Mouse (Mus musculus): Measurements from ENCODE around the gene Cwf19l1.

DNA sequence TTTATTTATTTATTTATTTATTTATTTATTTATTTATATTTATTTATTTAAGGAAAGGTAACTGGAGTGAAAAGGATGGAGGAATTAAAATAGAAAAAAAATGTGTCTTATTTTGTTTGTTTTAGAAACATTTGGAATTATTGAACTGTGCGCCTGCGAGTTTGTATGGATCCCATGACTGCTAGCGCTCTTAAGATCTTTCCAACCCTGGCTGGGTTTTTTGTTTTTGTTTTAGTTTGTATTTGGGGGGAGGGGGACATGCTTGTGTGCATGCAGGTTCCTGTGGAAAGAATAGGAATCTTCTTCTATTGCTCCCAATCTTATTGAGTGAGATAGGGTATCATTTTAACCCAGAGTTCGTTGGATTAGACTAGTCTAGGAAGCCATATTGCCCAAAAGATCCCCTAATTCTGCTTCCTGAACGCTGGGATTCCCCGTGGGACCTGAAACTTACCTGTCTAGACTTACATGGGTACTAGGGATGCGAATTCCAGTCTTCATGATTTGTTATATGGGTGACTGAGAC is 347 bp upstream of the Cwf19l1 start:
- TF ChIP-seq POLR2A (IDR thresholded peaks at IDR 0.05; ENCODE audit: low read depth, low read length), result no peak
- no peak for TF ChIP-seq CTCF (IDR thresholded peaks at IDR 0.05; ENCODE audit: extremely low read depth, insufficient read depth, insufficient read length, insufficient replicate concordance)

All from spleen, adult 2 months (tissue).